Mouse (Mus musculus) spleen, adult 12 weeks (tissue): Measurements from ENCODE around the gene 1700001C02Rik.

Experiments used
- DNase-seq: peaks from one replicate; pipeline ENCODE4 v3.0.0; 2022; ENCODE audit warnings: low spot score

The 1700001C02Rik gene

GRCm38 (mm10) chr5:30495288-30495687, 29.4 kb downstream of the 1700001C02Rik start:
- DNase-seq: no peak

GRCm38 (mm10) chr5:30496821-30497220, 31.0 kb downstream of the 1700001C02Rik start:
- DNase-seq: no peak

GRCm38 (mm10) chr5:30497299-30497698, 31.5 kb downstream of the 1700001C02Rik start:
- DNase-seq: no peak

- DNase-seq: no peak
These were observed 47.3 kb downstream of the 1700001C02Rik start for GRCm38 (mm10) chr5:30513111-30513510.

GRCm38 (mm10) chr5:30516376-30516775, 50.5 kb downstream of the 1700001C02Rik start:
- DNase-seq: peak; percentile 19

- DNase-seq: no peak
These were observed 52.3 kb downstream of the 1700001C02Rik start for GRCm38 (mm10) chr5:30518108-30518507.

- DNase-seq: no peak
These were observed 52.7 kb downstream of the 1700001C02Rik start for GRCm38 (mm10) chr5:30518547-30518946.

- DNase-seq: no peak
These were observed 53.6 kb downstream of the 1700001C02Rik start for GRCm38 (mm10) chr5:30519494-30519893.

GRCm38 (mm10) chr5:30520214-30520732, 54.4 kb downstream of the 1700001C02Rik start:
- DNase-seq: peak; percentile 12

GRCm38 (mm10) chr5:30522406-30522805, 56.6 kb downstream of the 1700001C02Rik start:
- no peak for DNase-seq

- DNase-seq: no peak
These were observed 57.3 kb downstream of the 1700001C02Rik start for GRCm38 (mm10) chr5:30523131-30523530.

- DNase-seq: no peak
These were observed 58.4 kb downstream of the 1700001C02Rik start for GRCm38 (mm10) chr5:30524213-30524612.

GRCm38 (mm10) chr5:30525920-30526836, 60.3 kb downstream of the 1700001C02Rik start:
- DNase-seq: no peak

- no peak for DNase-seq
These were observed 61.3 kb downstream of the 1700001C02Rik start for GRCm38 (mm10) chr5:30527129-30527528.

GRCm38 (mm10) chr5:30528906-30529305, 63.1 kb downstream of the 1700001C02Rik start:
- DNase-seq: no peak
